17 mouse cellular contexts compared by ENCODE assay signal in the genomic region with DNA sequence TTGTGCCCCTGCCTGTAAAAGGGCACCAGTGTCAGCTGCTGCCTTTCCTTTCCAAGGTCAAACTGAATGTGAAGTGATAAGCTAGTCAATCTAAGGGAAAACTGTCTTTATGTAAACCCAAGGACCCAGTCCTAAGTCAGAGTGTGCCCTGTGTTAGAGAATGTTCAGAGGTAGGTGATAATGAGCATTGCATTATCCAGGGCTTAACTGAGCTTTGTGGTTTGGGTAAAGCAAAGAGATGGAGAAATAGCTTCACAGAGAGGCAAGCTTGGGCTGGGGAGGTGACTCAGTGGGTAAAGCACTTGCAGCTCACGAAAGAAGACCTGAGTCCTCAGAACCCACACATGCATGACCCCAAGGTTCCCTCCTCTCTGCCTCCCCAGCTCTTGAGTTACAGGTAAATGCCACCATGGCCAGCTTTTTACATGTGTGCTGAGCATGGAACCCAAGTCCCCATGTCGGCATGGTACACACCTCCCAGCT.
"Had no signal": no experiment of that assay in that cellular context is flagged by ENCODE, and none has a peak within 500 bp of the region (broad histone marks: within the 10 kb centered on the region; RNA-seq: fewer than 3 reads in every experiment).

No protein-coding gene starts in this region.

- ATAC-seq: liver, postnatal 0 days; lung, postnatal 0 days; midbrain, embryonic 13.5 days; midbrain, embryonic 15.5 days had no signal

- H3K27me3 ChIP-seq: liver, embryonic 15.5 days; lung, embryonic 15.5 days; midbrain, embryonic 13.5 days; midbrain, embryonic 15.5 days; neural tube, embryonic 12.5 days had no signal

- H3K9ac ChIP-seq: liver, embryonic 15.5 days; liver, postnatal 0 days; lung, embryonic 15.5 days; midbrain, embryonic 13.5 days; midbrain, embryonic 15.5 days; neural tube, embryonic 12.5 days had no signal

- H3K27ac ChIP-seq: liver, embryonic 15.5 days; lung, embryonic 15.5 days; macrophage; midbrain, embryonic 13.5 days; midbrain, embryonic 15.5 days; neural tube, embryonic 12.5 days had no signal

- H3K9me3 ChIP-seq: liver, embryonic 15.5 days; lung, embryonic 15.5 days; megakaryocyte, embryonic 14.5 days; midbrain, embryonic 13.5 days; midbrain, embryonic 15.5 days; neural tube, embryonic 12.5 days had no signal

- H3K4me2 ChIP-seq: liver, embryonic 15.5 days; lung, embryonic 15.5 days; midbrain, embryonic 11.5 days; midbrain, embryonic 13.5 days; midbrain, embryonic 15.5 days; neural tube, embryonic 12.5 days had no signal

- H3K36me3 ChIP-seq: liver, embryonic 15.5 days; lung, embryonic 15.5 days; midbrain, embryonic 13.5 days; midbrain, embryonic 15.5 days; neural tube, embryonic 12.5 days had no signal

- DNase-seq: liver, postnatal 0 days; lung, adult 2 months; lung, postnatal 14 days; lung, postnatal 36 days; right cerebral cortex, postnatal 14 days; thymus, adult 2 months; thymus, postnatal 25 days; thymus, postnatal 4 days had no signal

- H3K4me3 ChIP-seq: liver, embryonic 15.5 days; lung, embryonic 15.5 days; megakaryocyte, embryonic 14.5 days; midbrain, embryonic 13.5 days; midbrain, embryonic 15.5 days; neural tube, embryonic 12.5 days had no signal
